Mouse (Mus musculus) embryonic facial prominence, embryonic 13.5 days (tissue): ENCODE data around the gene Nccrp1. TPM values are rescaled to one million over a fixed set of nuclear protein-coding genes. Genes with fewer than 3 reads are reported as not detected.

Experiments used
- ATAC-seq: fragments of 200-750 bp; cut with Nextera tagmentation; 2 replicates; pipeline ENCODE4 v1.8.0; 2017; ENCODE audit warnings: low read depth; ENCODE audit not compliant: insufficient number of reproducible peaks, insufficient read depth, low FRiP score, low TSS enrichment
- H3K27ac ChIP-seq: fragments of 300-500 bp; sonication (generic); 2 replicates; pipeline ENCODE4 v1.5.1; 2015; ENCODE audit warnings: moderate library complexity, mild to moderate bottlenecking, inconsistent platforms
- H3K27me3 ChIP-seq: fragments of 300-500 bp; sonication (generic); 2 replicates; pipeline ENCODE4 v1.6.1; 2015; ENCODE audit warnings: mild to moderate bottlenecking, inconsistent platforms
- H3K36me3 ChIP-seq: fragments of 300-500 bp; sonication (generic); 2 replicates; pipeline ENCODE4 v1.6.1; 2015; ENCODE audit warnings: mild to moderate bottlenecking, inconsistent platforms
- H3K4me1 ChIP-seq: fragments of 300-500 bp; sonication (generic); 2 replicates; pipeline ENCODE4 v1.6.1; 2015; ENCODE audit warnings: inconsistent platforms
- H3K4me2 ChIP-seq: fragments of 300-500 bp; sonication (generic); 2 replicates; pipeline ENCODE4 v1.6.1; 2015; ENCODE audit warnings: moderate library complexity, mild to moderate bottlenecking, inconsistent platforms
- H3K4me3 ChIP-seq: fragments of 300-500 bp; sonication (generic); 2 replicates; pipeline ENCODE4 v1.5.1; 2015; ENCODE audit warnings: mild to moderate bottlenecking, inconsistent platforms
- H3K9ac ChIP-seq: fragments of 300-500 bp; sonication (generic); 2 replicates; pipeline ENCODE4 v1.6.1; 2015; ENCODE audit warnings: mild to moderate bottlenecking, inconsistent platforms
- H3K9me3 ChIP-seq: fragments of 300-500 bp; sonication (generic); 2 replicates; pipeline ENCODE4 v1.6.1; 2016; ENCODE audit warnings: inconsistent platforms
- WGBS: fragments of 180-500 bp; shearing (Covaris S2); methylation state at CpG from one replicate; pipeline ENCODE4 v1.1.7; 2015; ENCODE audit warnings: mixed read lengths; 5-methylcytosine and 5-hydroxymethylcytosine counted together
- polyA plus RNA-seq: library from polyadenylated mRNA; unstranded; fragments of >200 nt; fragmentation: Nextera tagmentation; extraction: Ambion mirVana; gene quantifications from 2 replicates; pipeline ENCODE4 v1.2.1, GENCODE M21; 2015

Gene Nccrp1
- polyA plus RNA-seq, 1 experiment from 2014 or later, result 0.18 TPM

- no peaks in the 10 kb centered on the region for H3K27me3 ChIP-seq
- no peaks in the 10 kb centered on the region for H3K36me3 ChIP-seq
- no peak overlapping the region for H3K4me3 ChIP-seq
- WGBS, result 89% methylated on average over 4 of the region's 4 CpGs
- no peaks in the 10 kb centered on the region for H3K9me3 ChIP-seq
- no peak overlapping the region for H3K9ac ChIP-seq
- peaks cover 74% of the 10 kb centered on the region for H3K4me1 ChIP-seq
- no peak overlapping the region for H3K27ac ChIP-seq
- no peak overlapping the region for H3K4me2 ChIP-seq
- no peak for ATAC-seq
Measured at GRCm38 (mm10) chr7:28581721-28582120, 34.7 kb upstream of the Nccrp1 start.

GRCm38 (mm10) chr7:28579826-28580225, 32.8 kb upstream of the Nccrp1 start:
- peaks cover 70% of the 10 kb centered on the region for H3K4me1 ChIP-seq
- ATAC-seq, result no peak
- H3K4me3 ChIP-seq, result no peak overlapping the region
- H3K36me3 ChIP-seq, result no peaks in the 10 kb centered on the region
- H3K4me2 ChIP-seq, result no peak overlapping the region
- no peaks in the 10 kb centered on the region for H3K27me3 ChIP-seq
- WGBS, result 61% methylated on average over 5 of the region's 5 CpGs
- H3K9ac ChIP-seq, result 0 out of 2 replicates have a peak overlapping the region, but pooled peaks have one; percentile 0
- no peaks in the 10 kb centered on the region for H3K9me3 ChIP-seq
- H3K27ac ChIP-seq, result no peak overlapping the region

- Histone ChIP-seq H3K27ac (peak overlapping the region; percentile 78; the same call in 1 of the 2 replicates), H3K4me2 (no peak overlapping the region), H3K4me3 (no peak overlapping the region), H3K4me1 (peaks cover 57% of the 10 kb centered on the region), H3K36me3 (no peaks in the 10 kb centered on the region), H3K9me3 (no peaks in the 10 kb centered on the region), H3K27me3 (no peaks in the 10 kb centered on the region), H3K9ac (no peak overlapping the region)
- no peak for ATAC-seq
- 80% methylated on average over 5 of the region's 5 CpGs for WGBS
Measured at GRCm38 (mm10) chr7:28578543-28579053, 31.5 kb upstream of the Nccrp1 start.

DNA sequence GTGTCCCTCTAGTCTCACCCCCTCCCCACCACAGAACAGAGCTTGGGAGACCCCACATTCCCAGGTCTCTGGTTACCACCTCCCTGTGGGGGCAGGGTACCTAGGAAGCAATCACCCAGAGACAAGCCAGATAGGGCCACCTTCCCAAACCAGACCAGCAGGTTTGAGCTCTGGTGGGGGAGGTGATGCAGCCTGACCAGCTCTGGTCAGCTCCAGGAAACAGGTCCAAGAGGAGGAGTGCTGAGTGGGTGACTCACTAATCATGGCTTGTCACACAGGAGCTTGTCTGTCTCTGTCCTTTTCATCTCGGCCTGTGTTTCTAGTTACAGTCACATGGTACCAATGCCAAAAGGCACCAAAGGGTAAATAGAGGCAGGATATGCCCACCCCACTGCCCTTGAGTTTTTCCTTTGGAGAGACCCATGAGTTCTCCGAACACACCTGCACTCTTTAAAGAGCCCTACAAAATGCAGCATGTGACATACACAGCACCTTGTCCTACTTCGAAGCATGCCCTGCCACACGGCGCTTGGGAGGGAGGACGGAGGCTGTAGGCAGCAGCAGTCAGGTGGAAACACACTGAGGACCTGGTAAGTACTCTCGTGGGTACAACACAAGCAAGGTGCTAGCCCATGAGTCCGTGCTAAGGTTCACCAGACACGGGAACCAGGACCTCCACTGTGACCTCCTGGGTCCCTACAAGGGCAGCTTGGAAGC, 30.9 kb upstream of the Nccrp1 start:
- no peak for ATAC-seq
- 72% methylated on average over 9 of the region's 9 CpGs for WGBS
- Histone ChIP-seq H3K9me3 (no peaks in the 10 kb centered on the region), H3K27ac (peak overlapping the region; percentile 78), H3K9ac (0 out of 2 replicates have a peak overlapping the region, but pooled peaks have one; percentile 53), H3K4me2 (no peak overlapping the region), H3K4me3 (no peak overlapping the region), H3K4me1 (peaks cover 52% of the 10 kb centered on the region), H3K27me3 (no peaks in the 10 kb centered on the region), H3K36me3 (no peaks in the 10 kb centered on the region)

GRCm38 (mm10) chr7:28576271-28576914, 29.3 kb upstream of the Nccrp1 start:
- no peaks in the 10 kb centered on the region for H3K27me3 ChIP-seq
- H3K9ac ChIP-seq, result peak overlapping the region; percentile 53
- H3K4me2 ChIP-seq, result no peak overlapping the region
- peaks cover 61% of the 10 kb centered on the region for H3K4me1 ChIP-seq
- ATAC-seq, result peak; percentile 61
- WGBS, result 74% methylated on average over 5 of the region's 5 CpGs
- H3K27ac ChIP-seq, result peak overlapping the region; percentile 78
- H3K36me3 ChIP-seq, result no peaks in the 10 kb centered on the region
- H3K4me3 ChIP-seq, result no peak overlapping the region
- H3K9me3 ChIP-seq, result no peaks in the 10 kb centered on the region

DNA sequence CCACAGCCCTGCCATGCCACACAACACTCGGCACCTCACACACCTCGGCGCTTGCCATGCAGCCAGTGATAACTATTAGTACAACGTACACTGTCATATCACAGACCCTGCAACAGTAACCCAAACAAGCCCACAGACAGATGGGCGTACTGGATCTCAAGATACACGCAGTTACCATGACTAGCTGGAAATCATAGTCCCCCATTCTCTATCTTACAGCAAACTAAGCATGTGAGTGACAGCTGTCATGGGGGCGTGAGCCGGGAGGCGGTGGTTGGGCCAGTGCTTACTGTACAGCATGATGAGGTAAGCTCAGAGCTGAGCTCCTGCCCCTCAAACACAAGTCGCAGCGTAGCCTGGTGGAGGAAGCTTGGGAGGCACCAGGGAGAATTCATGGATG, 28.5 kb upstream of the Nccrp1 start:
- Histone ChIP-seq H3K9me3 (no peaks in the 10 kb centered on the region), H3K27ac (peak overlapping the region; percentile 78), H3K36me3 (no peaks in the 10 kb centered on the region), H3K27me3 (no peaks in the 10 kb centered on the region), H3K9ac (no peak overlapping the region), H3K4me1 (peaks cover 69% of the 10 kb centered on the region), H3K4me2 (no peak overlapping the region), H3K4me3 (no peak overlapping the region)
- ATAC-seq, result no peak
- WGBS, result 82% methylated on average over 11 of the region's 11 CpGs

GRCm38 (mm10) chr7:28573236-28573635, 26.2 kb upstream of the Nccrp1 start:
- H3K27ac ChIP-seq, result no peak overlapping the region
- peaks cover 17% of the 10 kb centered on the region for H3K36me3 ChIP-seq
- H3K9ac ChIP-seq, result no peak overlapping the region
- no peak overlapping the region for H3K4me2 ChIP-seq
- peaks cover 58% of the 10 kb centered on the region for H3K4me1 ChIP-seq
- WGBS, result 96% methylated on average over 3 of the region's 3 CpGs
- no peak for ATAC-seq
- H3K27me3 ChIP-seq, result no peaks in the 10 kb centered on the region
- no peak overlapping the region for H3K4me3 ChIP-seq
- H3K9me3 ChIP-seq, result no peaks in the 10 kb centered on the region

- H3K27me3 ChIP-seq, result no peaks in the 10 kb centered on the region
- ATAC-seq, result no peak
- peaks cover 22% of the 10 kb centered on the region for H3K36me3 ChIP-seq
- WGBS, result 84% methylated on average over 5 of the region's 5 CpGs
- no peak overlapping the region for H3K27ac ChIP-seq
- H3K4me1 ChIP-seq, result peaks cover 54% of the 10 kb centered on the region
- no peak overlapping the region for H3K4me2 ChIP-seq
- H3K9me3 ChIP-seq, result no peaks in the 10 kb centered on the region
- no peak overlapping the region for H3K4me3 ChIP-seq
- no peak overlapping the region for H3K9ac ChIP-seq
Measured at GRCm38 (mm10) chr7:28572689-28573088, 25.6 kb upstream of the Nccrp1 start.

- Histone ChIP-seq H3K4me2 (0 out of 2 replicates have a peak overlapping the region, but pooled peaks have one; percentile 16), H3K9ac (0 out of 2 replicates have a peak overlapping the region, but pooled peaks have one; percentile 3)
- ATAC-seq, result no peak
Measured at GRCm38 (mm10) chr7:28570982-28571682, 24.1 kb upstream of the Nccrp1 start.

DNA sequence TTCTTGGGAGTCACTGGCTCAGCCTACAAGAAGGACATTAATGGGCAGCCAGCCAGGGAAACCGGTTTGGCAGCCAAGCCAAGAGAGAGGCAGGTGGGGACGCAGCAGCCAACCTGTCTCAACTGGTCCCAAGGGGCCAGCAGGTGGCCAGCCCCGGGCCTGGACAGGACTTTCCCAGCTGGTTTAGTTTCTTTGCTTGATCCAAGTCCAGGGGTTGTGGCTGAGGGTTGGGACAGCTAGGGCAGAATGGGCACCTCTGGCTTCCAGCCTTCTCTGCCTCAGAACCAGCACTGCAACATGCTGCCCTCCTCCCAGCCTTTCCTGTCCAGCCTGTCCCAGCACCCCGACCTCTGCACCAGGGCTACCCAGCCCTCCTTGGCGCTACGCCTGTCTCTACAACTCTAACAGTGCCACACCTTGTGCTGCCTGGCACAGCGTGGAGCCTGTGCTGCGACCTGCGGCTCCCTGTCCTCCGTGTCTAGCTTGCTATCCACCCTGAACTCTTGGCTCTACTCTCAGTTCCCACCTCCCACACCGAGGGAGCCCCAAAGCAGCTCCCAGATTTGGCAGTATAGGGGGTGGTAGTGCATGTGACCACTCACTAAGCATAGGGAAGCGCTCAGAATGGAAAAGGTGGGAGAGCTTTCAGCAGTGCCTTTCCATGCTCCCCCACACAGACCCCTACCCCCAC, 23.4 kb upstream of the Nccrp1 start:
- Histone ChIP-seq H3K4me2 (peak overlapping the region; percentile 16; the same call in 1 of the 2 replicates), H3K27me3 (no peaks in the 10 kb centered on the region), H3K27ac (peak overlapping the region; percentile 78), H3K4me1 (peaks cover 32% of the 10 kb centered on the region), H3K36me3 (peaks cover 45% of the 10 kb centered on the region), H3K9me3 (no peaks in the 10 kb centered on the region), H3K4me3 (no peak overlapping the region), H3K9ac (no peak overlapping the region)
- 54% methylated on average over 12 of the region's 12 CpGs for WGBS
- peak; percentile 39; the same call in 1 of the 2 replicates for ATAC-seq

More at GRCm38 (mm10) chr7:28570982-28571682, 24.1 kb upstream of the Nccrp1 start:
- WGBS, result 37% methylated on average over 5 of the region's 5 CpGs
- peak overlapping the region; percentile 78 for H3K27ac ChIP-seq
- no peak overlapping the region for H3K4me3 ChIP-seq
- H3K9me3 ChIP-seq, result no peaks in the 10 kb centered on the region
- H3K27me3 ChIP-seq, result no peaks in the 10 kb centered on the region
- peaks cover 38% of the 10 kb centered on the region for H3K36me3 ChIP-seq
- H3K4me1 ChIP-seq, result peaks cover 39% of the 10 kb centered on the region

GRCm38 (mm10) chr7:28568253-28568652, 21.2 kb upstream of the Nccrp1 start:
- Histone ChIP-seq H3K36me3 (peaks cover 67% of the 10 kb centered on the region), H3K4me1 (peaks cover 31% of the 10 kb centered on the region), H3K27ac (no peak overlapping the region), H3K9me3 (no peaks in the 10 kb centered on the region), H3K4me3 (no peak overlapping the region), H3K9ac (no peak overlapping the region), H3K4me2 (no peak overlapping the region), H3K27me3 (no peaks in the 10 kb centered on the region)
- no peak for ATAC-seq
